Mouse (Mus musculus) lung, postnatal 0 days (tissue): ENCODE data around the gene Elp6.

Source experiments
- CTCF ChIP-seq: IDR thresholded peaks from 2 replicates; pipeline ENCODE4 v1.5.1; 2016; ENCODE audit warnings: antibody characterized with exemption, mild to moderate bottlenecking
- EP300 ChIP-seq: IDR thresholded peaks from 2 replicates; pipeline ENCODE4 v1.6.1; 2016; ENCODE audit warnings: antibody characterized with exemption, mild to moderate bottlenecking, control low read depth

GRCm38 (mm10) chr9:110350612-110351011 is 45.6 kb downstream of the Elp6 start:
- TF ChIP-seq CTCF (no peak), EP300 (no peak)
